Mouse (Mus musculus): ENCODE data around the gene Tshb. TPM values are rescaled to one million over a fixed set of nuclear protein-coding genes. Genes with fewer than 3 reads are reported as not detected.

Gene Tshb
- polyA plus RNA-seq, 1 experiment from 2014 or later = 0.15 TPM

- H3K36me3 ChIP-seq (ENCODE audit: control insufficient read depth, insufficient read depth, low read length) = peaks cover 21% of the 10 kb centered on the region
- H3K27ac ChIP-seq (replicated peaks in 1 of 2; ENCODE audit: control insufficient read depth in 1 of 2, insufficient read depth in 1 of 2, low read depth in 2 of 2, low read length in 2 of 2) = no peak overlapping the region
- no peaks in the 10 kb centered on the region for H3K9me3 ChIP-seq (ENCODE audit: control insufficient read depth, low read length)
- H3K4me3 ChIP-seq (ENCODE audit: control insufficient read depth in 1 of 2, insufficient read depth in 1 of 2, low read depth in 1 of 2, low read length in 2 of 2) = no peak overlapping the region
- 75% methylated on average over 4 of the region's 4 CpGs for WGBS
- ATAC-seq (ENCODE audit: insufficient number of reproducible peaks, insufficient read depth, low FRiP score, low read depth) = no peak
- H3K4me1 ChIP-seq (ENCODE audit: control insufficient read depth in 2 of 2, insufficient read depth in 2 of 2, low read length in 2 of 2) = peaks cover 13 to 36% of the 10 kb centered on the region in 2 experiments
- no peak overlapping the region for H3K9ac ChIP-seq (ENCODE audit: low read length)
- H3K4me2 ChIP-seq (ENCODE audit: low read length) = no peak overlapping the region
- no peaks in the 10 kb centered on the region for H3K27me3 ChIP-seq (ENCODE audit: control insufficient read depth, insufficient read depth, low read length)
These were observed 36.3 kb downstream of the Tshb start for GRCm38 (mm10) chr3:102746174-102746573.

DNA sequence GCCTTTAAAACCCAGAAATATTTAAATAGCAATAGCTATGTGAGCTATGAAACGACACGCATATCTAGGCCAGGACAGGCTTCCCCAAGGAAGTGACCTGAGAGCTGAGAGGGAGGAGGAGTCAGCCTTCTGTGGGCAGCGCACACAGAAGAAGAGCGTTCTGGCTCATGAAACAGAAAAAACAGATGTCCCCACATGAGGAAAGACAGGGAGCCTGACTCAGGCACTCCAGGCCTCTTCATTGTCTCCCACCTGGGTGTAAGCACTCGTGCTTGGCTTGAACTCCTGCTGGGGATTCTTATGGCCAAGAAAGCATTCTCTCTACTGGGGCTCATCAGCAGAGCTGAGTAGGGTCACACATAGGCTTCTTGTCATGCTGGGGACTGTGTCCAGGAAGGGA lies 37.9 kb downstream of the Tshb start:
- peaks cover 13 to 36% of the 10 kb centered on the region in 2 experiments for H3K4me1 ChIP-seq (ENCODE audit: control insufficient read depth in 2 of 2, insufficient read depth in 2 of 2, low read length in 2 of 2)
- no peak for ATAC-seq (ENCODE audit: insufficient number of reproducible peaks, insufficient read depth, low FRiP score, low read depth)
- WGBS = 13% methylated on average over 5 of the region's 5 CpGs
- no peak overlapping the region for H3K4me2 ChIP-seq (ENCODE audit: low read length)
- no peak overlapping the region for H3K4me3 ChIP-seq (ENCODE audit: control insufficient read depth in 1 of 2, insufficient read depth in 1 of 2, low read depth in 1 of 2, low read length in 2 of 2)
- 0 out of 4 replicates have a peak overlapping the region, but pooled peaks of 1 of the 2 experiments have one; percentile 31 for H3K27ac ChIP-seq (replicated peaks in 1 of 2; ENCODE audit: control insufficient read depth in 1 of 2, insufficient read depth in 1 of 2, low read depth in 2 of 2, low read length in 2 of 2)
- H3K36me3 ChIP-seq (ENCODE audit: control insufficient read depth, insufficient read depth, low read length) = 0 out of 2 replicates have a peak, but pooled peaks cover 7% of the 10 kb centered on the region
- no peaks in the 10 kb centered on the region for H3K9me3 ChIP-seq (ENCODE audit: control insufficient read depth, low read length)
- no peak overlapping the region for H3K9ac ChIP-seq (ENCODE audit: low read length)
- H3K27me3 ChIP-seq (ENCODE audit: control insufficient read depth, insufficient read depth, low read length) = no peaks in the 10 kb centered on the region

DNA sequence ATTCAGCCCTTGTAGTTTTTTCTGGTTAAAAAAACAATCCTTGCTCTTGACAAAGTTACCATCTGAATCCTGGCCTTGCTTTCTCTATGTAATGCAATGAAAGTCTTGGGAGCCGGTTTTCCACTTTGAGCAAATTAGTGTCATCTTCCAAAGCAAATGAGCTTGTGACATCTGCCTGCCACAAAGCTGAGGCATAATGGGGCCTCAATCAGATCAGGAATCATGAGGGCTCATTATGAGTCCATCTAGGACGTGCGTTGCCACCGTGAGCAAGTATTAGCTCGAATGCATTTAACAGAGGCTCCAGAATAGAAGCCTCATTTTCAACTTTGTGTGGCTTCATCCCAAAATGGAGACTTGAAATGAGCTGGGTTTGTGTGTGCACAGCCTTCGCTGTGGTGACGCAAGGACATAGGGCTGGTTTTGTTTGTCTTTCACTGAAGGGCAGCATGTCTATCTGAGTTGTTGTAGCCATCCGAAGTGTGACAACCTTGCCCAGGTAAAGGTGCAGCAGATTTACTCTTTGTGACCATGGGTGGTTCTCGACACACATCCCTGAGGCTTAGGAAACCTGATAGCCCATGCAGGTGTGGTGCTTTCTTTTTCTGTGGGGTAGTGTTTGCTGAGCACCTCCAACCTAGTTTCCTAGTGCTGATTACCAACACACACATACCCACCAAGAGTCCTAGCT lies 38.6 kb downstream of the Tshb start:
- 0 out of 2 replicates have a peak, but pooled peaks cover 6% of the 10 kb centered on the region for H3K36me3 ChIP-seq (ENCODE audit: control insufficient read depth, insufficient read depth, low read length)
- no peak for ATAC-seq (ENCODE audit: insufficient number of reproducible peaks, insufficient read depth, low FRiP score, low read depth)
- H3K4me2 ChIP-seq (ENCODE audit: low read length) = no peak overlapping the region
- H3K4me1 ChIP-seq (ENCODE audit: control insufficient read depth in 2 of 2, insufficient read depth in 2 of 2, low read length in 2 of 2) = peaks cover 15 to 39% of the 10 kb centered on the region in 2 experiments
- 90% methylated on average over 9 of the region's 9 CpGs for WGBS
- no peak overlapping the region for H3K27ac ChIP-seq (replicated peaks in 1 of 2; ENCODE audit: control insufficient read depth in 1 of 2, insufficient read depth in 1 of 2, low read depth in 2 of 2, low read length in 2 of 2)
- no peak overlapping the region for H3K4me3 ChIP-seq (ENCODE audit: control insufficient read depth in 1 of 2, insufficient read depth in 1 of 2, low read depth in 1 of 2, low read length in 2 of 2)
- no peaks in the 10 kb centered on the region for H3K9me3 ChIP-seq (ENCODE audit: control insufficient read depth, low read length)
- H3K27me3 ChIP-seq (ENCODE audit: control insufficient read depth, insufficient read depth, low read length) = no peaks in the 10 kb centered on the region
- H3K9ac ChIP-seq (ENCODE audit: low read length) = no peak overlapping the region

DNA sequence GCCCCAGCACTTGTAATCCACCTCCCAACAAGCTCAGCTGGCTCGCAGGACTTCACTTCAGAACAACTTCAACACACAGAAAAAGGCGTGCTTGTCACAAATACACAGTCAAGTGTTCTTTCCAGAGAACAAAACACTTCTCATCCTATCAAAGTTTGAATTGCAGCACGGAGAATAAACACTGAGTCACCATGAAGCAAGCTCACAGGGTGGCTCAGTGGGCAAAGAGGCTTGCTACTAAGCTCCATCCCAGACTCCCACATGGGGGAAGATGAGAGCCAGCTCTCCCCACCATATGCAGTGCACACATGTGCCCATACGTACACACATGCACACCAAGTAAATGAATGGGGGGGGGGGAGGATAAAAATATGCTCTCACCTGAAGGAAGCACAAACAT lies 39.3 kb downstream of the Tshb start:
- 0 out of 2 replicates have a peak, but pooled peaks cover 6% of the 10 kb centered on the region for H3K36me3 ChIP-seq (ENCODE audit: control insufficient read depth, insufficient read depth, low read length)
- H3K4me1 ChIP-seq (ENCODE audit: control insufficient read depth in 2 of 2, insufficient read depth in 2 of 2, low read length in 2 of 2) = peaks cover 17 to 47% of the 10 kb centered on the region in 2 experiments
- H3K9ac ChIP-seq (ENCODE audit: low read length) = no peak overlapping the region; the same call in 1 of the 2 replicates
- WGBS = 41% methylated on average over 4 of the region's 4 CpGs
- ATAC-seq (ENCODE audit: insufficient number of reproducible peaks, insufficient read depth, low FRiP score, low read depth) = no peak
- H3K27ac ChIP-seq (replicated peaks in 1 of 2; ENCODE audit: control insufficient read depth in 1 of 2, insufficient read depth in 1 of 2, low read depth in 2 of 2, low read length in 2 of 2) = peak overlapping the region in 1 of 2 experiments; percentile 41; a peak in 1 of 4 replicates
- H3K27me3 ChIP-seq (ENCODE audit: control insufficient read depth, insufficient read depth, low read length) = no peaks in the 10 kb centered on the region
- H3K4me2 ChIP-seq (ENCODE audit: low read length) = no peak overlapping the region
- no peak overlapping the region for H3K4me3 ChIP-seq (ENCODE audit: control insufficient read depth in 1 of 2, insufficient read depth in 1 of 2, low read depth in 1 of 2, low read length in 2 of 2)
- no peaks in the 10 kb centered on the region for H3K9me3 ChIP-seq (ENCODE audit: control insufficient read depth, low read length)

DNA sequence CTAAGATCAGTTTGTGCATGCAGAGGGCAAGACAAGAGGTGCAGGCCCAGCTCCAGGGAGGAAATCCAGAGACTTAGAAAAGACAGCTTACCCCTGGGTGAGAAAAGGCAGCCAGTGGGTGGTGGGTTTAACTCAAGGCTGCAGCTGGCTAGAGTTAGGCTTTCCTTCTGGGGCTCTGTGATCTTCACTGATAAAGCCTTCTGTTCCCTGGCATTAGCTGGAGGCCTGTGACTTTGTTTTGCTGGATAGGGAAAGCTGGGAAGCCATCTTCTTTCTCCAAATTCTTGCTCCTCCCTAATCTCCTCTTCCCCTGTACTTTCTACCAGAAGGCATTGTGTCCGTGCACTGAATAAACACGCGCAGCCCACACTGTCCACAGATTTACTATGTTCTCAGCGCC lies 39.8 kb downstream of the Tshb start:
- WGBS = 57% methylated on average over 4 of the region's 4 CpGs
- H3K27ac ChIP-seq (replicated peaks in 1 of 2; ENCODE audit: control insufficient read depth in 1 of 2, insufficient read depth in 1 of 2, low read depth in 2 of 2, low read length in 2 of 2) = peak overlapping the region in 1 of 2 experiments; percentile 41; a peak in 1 of 4 replicates
- H3K4me1 ChIP-seq (ENCODE audit: control insufficient read depth in 2 of 2, insufficient read depth in 2 of 2, low read length in 2 of 2) = peaks cover 19 to 51% of the 10 kb centered on the region in 2 experiments
- no peak overlapping the region for H3K4me2 ChIP-seq (ENCODE audit: low read length)
- H3K36me3 ChIP-seq (ENCODE audit: control insufficient read depth, insufficient read depth, low read length) = 0 out of 2 replicates have a peak, but pooled peaks cover 6% of the 10 kb centered on the region
- H3K27me3 ChIP-seq (ENCODE audit: control insufficient read depth, insufficient read depth, low read length) = no peaks in the 10 kb centered on the region
- no peak overlapping the region for H3K4me3 ChIP-seq (ENCODE audit: control insufficient read depth in 1 of 2, insufficient read depth in 1 of 2, low read depth in 1 of 2, low read length in 2 of 2)
- no peak for ATAC-seq (ENCODE audit: insufficient number of reproducible peaks, insufficient read depth, low FRiP score, low read depth)
- no peak overlapping the region for H3K9ac ChIP-seq (ENCODE audit: low read length)
- no peaks in the 10 kb centered on the region for H3K9me3 ChIP-seq (ENCODE audit: control insufficient read depth, low read length)

- no peak for ATAC-seq (ENCODE audit: insufficient number of reproducible peaks, insufficient read depth, low FRiP score, low read depth)
- Histone ChIP-seq H3K9me3 (ENCODE audit: control insufficient read depth, low read length) (no peaks in the 10 kb centered on the region), H3K4me2 (ENCODE audit: low read length) (no peak overlapping the region), H3K4me1 (ENCODE audit: control insufficient read depth in 2 of 2, insufficient read depth in 2 of 2, low read length in 2 of 2) (peaks cover 19 to 60% of the 10 kb centered on the region in 2 experiments), H3K36me3 (ENCODE audit: control insufficient read depth, insufficient read depth, low read length) (no peaks in the 10 kb centered on the region), H3K4me3 (ENCODE audit: control insufficient read depth in 1 of 2, insufficient read depth in 1 of 2, low read depth in 1 of 2, low read length in 2 of 2) (no peak overlapping the region), H3K27me3 (ENCODE audit: control insufficient read depth, insufficient read depth, low read length) (no peaks in the 10 kb centered on the region), H3K9ac (ENCODE audit: low read length) (no peak overlapping the region), H3K27ac (replicated peaks in 1 of 2; ENCODE audit: control insufficient read depth in 1 of 2, insufficient read depth in 1 of 2, low read depth in 2 of 2, low read length in 2 of 2) (peak overlapping the region in 1 of 2 experiments; percentile 29; a peak in 1 of 4 replicates)
- 78% methylated on average over 6 of the region's 6 CpGs for WGBS
These were observed 43.6 kb downstream of the Tshb start for GRCm38 (mm10) chr3:102738926-102739325.

DNA sequence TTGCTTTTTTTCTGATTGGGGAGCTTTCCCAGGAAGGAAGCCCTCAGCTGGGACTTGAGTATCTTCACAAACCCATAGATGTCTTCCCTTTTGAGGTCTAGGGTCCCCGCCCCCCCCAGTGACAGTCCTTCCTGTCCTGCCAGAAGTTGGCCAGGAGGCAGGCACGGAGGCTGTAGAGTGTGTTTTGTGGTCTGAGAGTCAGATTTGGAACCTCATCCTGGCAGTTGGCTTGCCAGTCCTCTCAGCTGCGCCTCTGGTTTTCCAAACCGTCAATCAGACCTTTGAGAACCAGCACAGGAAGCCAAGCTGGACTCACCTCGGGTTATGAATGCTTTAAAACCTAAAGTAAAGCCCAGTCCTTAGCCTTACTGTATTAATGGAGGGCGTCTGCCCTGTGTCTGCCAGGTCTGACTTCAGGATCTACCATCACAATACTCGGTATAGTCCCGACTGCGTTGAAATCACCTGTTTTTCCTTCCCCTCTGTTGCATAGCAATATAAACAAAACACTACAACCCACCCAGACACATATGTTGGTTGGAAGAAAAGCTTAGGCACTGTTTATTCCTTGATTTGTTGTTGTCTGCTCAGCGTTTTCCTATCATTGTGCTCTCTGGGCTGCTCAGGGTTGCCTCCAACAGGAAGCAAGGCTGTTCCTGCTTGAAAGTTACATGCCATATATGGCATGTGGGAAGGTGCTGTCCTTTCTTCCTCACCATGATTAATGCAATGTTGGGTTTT lies 44.2 kb downstream of the Tshb start:
- H3K4me1 ChIP-seq (ENCODE audit: control insufficient read depth in 2 of 2, insufficient read depth in 2 of 2, low read length in 2 of 2) = peaks cover 18 to 57% of the 10 kb centered on the region in 2 experiments
- no peaks in the 10 kb centered on the region for H3K27me3 ChIP-seq (ENCODE audit: control insufficient read depth, insufficient read depth, low read length)
- no peak overlapping the region for H3K4me3 ChIP-seq (ENCODE audit: control insufficient read depth in 1 of 2, insufficient read depth in 1 of 2, low read depth in 1 of 2, low read length in 2 of 2)
- H3K9ac ChIP-seq (ENCODE audit: low read length) = no peak overlapping the region
- no peak for ATAC-seq (ENCODE audit: insufficient number of reproducible peaks, insufficient read depth, low FRiP score, low read depth)
- H3K27ac ChIP-seq (replicated peaks in 1 of 2; ENCODE audit: control insufficient read depth in 1 of 2, insufficient read depth in 1 of 2, low read depth in 2 of 2, low read length in 2 of 2) = peak overlapping the region; percentile 15 to 51; a peak in 3 of 4 replicates
- H3K4me2 ChIP-seq (ENCODE audit: low read length) = 0 out of 2 replicates have a peak overlapping the region, but pooled peaks have one; percentile 16
- no peaks in the 10 kb centered on the region for H3K9me3 ChIP-seq (ENCODE audit: control insufficient read depth, low read length)
- H3K36me3 ChIP-seq (ENCODE audit: control insufficient read depth, insufficient read depth, low read length) = no peaks in the 10 kb centered on the region
- WGBS = 54% methylated on average over 10 of the region's 10 CpGs

Data from heart, embryonic 14.5 days (tissue).